Mouse (Mus musculus) cortical plate, adult 2 months (tissue): ENCODE results near the gene Zdhhc19. TPM values are rescaled to one million over a fixed set of nuclear protein-coding genes. Genes with fewer than 3 reads are reported as not detected.

Experiments
- H3K27ac ChIP-seq: fragments of 200-500 bp; 2 replicates; pipeline ENCODE4 v1.5.1; 2012; ENCODE audit warnings: low read length, control low read depth, inconsistent platforms; ENCODE audit not compliant: insufficient read depth
- H3K4me1 ChIP-seq: fragments of 200-500 bp; 2 replicates; pipeline ENCODE4 v1.6.1; 2011; ENCODE audit warnings: low read length; ENCODE audit not compliant: control insufficient read depth, insufficient read depth
- H3K4me3 ChIP-seq: fragments of 200-500 bp; 2 replicates; pipeline ENCODE4 v1.5.1; 2011; ENCODE audit warnings: mild to moderate bottlenecking, low read length, control low read depth; ENCODE audit not compliant: insufficient read depth
- CTCF ChIP-seq: fragments of 200-500 bp; IDR thresholded peaks from 2 replicates; pipeline ENCODE4 v1.5.1; 2011; ENCODE audit warnings: mild to moderate bottlenecking, control low read depth, low read length; ENCODE audit not compliant: insufficient read depth; ENCODE audit errors: extremely low read depth
- POLR2A ChIP-seq: fragments of 200-500 bp; IDR thresholded peaks from 2 replicates; pipeline ENCODE4 v1.6.1; 2011; ENCODE audit warnings: mild to moderate bottlenecking, low read length, control low read depth; ENCODE audit not compliant: insufficient read depth; ENCODE audit errors: extremely low read depth
- polyA plus RNA-seq: library from polyadenylated mRNA; depleted of rRNA; stranded (reverse); fragments of >200 nt; gene quantifications from 2 replicates; pipeline ENCODE4 v1.2.3, GENCODE M21; 2012

Zdhhc19 gene
- polyA plus RNA-seq, 1 experiment = not detected

DNA sequence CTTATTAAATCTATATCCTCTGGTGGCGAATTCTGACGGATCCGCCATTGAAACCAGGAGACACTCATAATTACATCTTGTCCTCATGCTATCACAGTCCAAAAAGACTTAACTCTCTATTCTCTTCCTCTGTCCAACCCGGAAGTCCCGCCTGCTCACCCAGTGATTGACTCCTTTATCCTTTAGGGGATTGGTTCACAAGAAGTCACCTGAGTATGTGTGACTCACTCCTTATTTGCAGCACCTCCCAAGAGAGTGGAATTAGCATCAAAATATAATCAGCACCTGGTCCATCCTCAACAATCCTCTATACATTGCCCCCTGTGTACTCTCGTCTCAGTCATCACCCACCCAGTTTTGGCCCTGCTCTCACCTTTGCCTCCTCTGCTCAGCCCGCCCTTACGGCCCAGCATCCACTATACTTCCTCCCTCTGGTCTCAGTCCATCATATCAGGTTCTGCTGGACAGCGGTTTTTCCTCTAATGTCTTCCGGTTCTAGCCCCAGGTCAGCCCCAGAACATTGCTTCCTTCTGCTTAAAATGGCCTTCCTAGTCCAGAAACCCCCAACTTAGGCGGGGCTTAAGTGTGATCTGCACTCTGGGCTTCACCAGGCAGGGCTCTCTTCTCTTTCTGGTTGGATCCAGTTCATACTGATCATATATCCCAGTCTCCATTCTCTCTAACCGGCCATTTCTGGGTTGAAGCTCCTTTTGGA lies 6.7 kb downstream of the Zdhhc19 start:
- TF ChIP-seq POLR2A (no peak), CTCF (no peak)
- no peaks in the 10 kb centered on the region for H3K4me1 ChIP-seq
- H3K4me3 ChIP-seq = no peak overlapping the region
- H3K27ac ChIP-seq = no peak overlapping the region

DNA sequence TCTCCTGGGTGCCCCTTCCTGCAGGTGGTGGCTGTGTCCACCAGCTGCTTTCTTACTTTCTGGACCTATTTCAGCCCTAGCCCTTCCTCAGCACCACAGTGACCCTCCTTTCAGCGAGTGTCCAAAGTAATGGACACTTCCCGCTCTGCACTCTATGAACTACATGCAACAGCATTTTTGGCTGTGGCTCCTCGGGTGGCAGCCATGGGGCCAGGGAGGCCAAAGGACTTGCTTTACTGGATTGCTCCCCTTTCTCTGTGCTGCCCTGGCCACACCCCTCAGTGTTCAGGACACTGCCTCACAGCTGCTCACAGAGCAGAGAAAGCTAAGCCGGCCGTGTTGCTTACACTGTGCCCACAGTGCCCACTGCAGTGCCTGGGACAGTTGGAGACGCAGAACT lies 7.6 kb downstream of the Zdhhc19 start:
- no peak for TF ChIP-seq POLR2A
- no peak for TF ChIP-seq CTCF
- Histone ChIP-seq H3K27ac (no peak overlapping the region), H3K4me3 (no peak overlapping the region), H3K4me1 (no peaks in the 10 kb centered on the region)

GRCm38 (mm10) chr16:32506298-32506697 lies 10.2 kb downstream of the Zdhhc19 start:
- H3K4me3 ChIP-seq = no peak overlapping the region
- no peak overlapping the region for H3K27ac ChIP-seq
- TF ChIP-seq CTCF (no peak), POLR2A (no peak)
- no peaks in the 10 kb centered on the region for H3K4me1 ChIP-seq

DNA sequence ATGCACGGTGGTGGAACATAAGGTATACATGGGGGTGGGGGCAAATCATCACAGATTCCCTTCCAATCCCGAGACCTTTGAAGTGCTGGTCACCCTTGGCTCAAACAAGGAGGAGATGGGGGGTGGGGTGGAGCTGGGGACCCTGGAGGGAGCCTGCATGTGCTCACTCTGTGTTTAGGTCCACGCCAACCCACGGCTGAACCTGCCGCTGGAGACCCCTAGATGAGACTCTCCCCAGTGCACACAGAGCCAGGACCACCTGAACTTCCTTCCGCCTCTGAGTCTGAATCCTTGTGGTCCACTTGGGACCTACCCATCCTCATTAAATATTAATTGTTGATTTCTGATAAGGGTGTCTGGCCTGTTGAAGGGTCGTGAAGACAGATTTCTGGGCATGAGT lies 10.8 kb downstream of the Zdhhc19 start:
- no peak for TF ChIP-seq CTCF
- no peaks in the 10 kb centered on the region for H3K4me1 ChIP-seq

GRCm38 (mm10) chr16:32507407-32507806 lies 11.3 kb downstream of the Zdhhc19 start:
- H3K4me1 ChIP-seq = no peaks in the 10 kb centered on the region
- TF ChIP-seq CTCF (peak; percentile 94), POLR2A (no peak)
- no peak overlapping the region for H3K27ac ChIP-seq
- no peak overlapping the region for H3K4me3 ChIP-seq

More for the DNA sequence above, 10.8 kb downstream of the Zdhhc19 start:
- Histone ChIP-seq H3K4me3 (no peak overlapping the region), H3K27ac (no peak overlapping the region)

DNA sequence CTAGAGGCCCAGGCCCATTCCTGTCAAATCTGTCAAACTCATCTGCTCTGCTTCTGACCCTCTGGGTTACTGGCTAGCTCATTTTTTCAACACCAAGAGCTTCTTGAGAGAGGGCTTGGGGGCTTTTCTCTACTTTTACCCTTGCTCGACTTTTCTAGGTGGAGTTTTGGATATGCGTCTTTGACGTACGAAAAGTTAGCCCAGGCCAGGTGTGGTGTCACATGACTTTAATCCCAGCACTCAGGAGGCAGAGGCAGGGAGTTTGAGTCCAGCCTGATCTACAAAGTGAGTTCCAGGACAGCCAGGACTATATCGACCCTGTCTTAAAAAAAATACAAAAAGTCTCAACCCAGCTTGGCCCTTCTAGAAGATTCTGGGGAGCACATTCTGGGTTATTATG lies 12.0 kb downstream of the Zdhhc19 start:
- Histone ChIP-seq H3K4me3 (no peak overlapping the region), H3K27ac (no peak overlapping the region), H3K4me1 (no peaks in the 10 kb centered on the region)
- TF ChIP-seq CTCF (no peak), POLR2A (no peak)

- TF ChIP-seq CTCF (no peak), POLR2A (no peak)
- Histone ChIP-seq H3K4me3 (no peak overlapping the region), H3K27ac (no peak overlapping the region), H3K4me1 (no peaks in the 10 kb centered on the region)
Observed at GRCm38 (mm10) chr16:32508506-32509065, 12.5 kb downstream of the Zdhhc19 start.

GRCm38 (mm10) chr16:32509066-32509942 lies 13.2 kb downstream of the Zdhhc19 start:
- Histone ChIP-seq H3K4me3 (no peak overlapping the region), H3K27ac (no peak overlapping the region), H3K4me1 (no peaks in the 10 kb centered on the region)
- TF ChIP-seq POLR2A (no peak), CTCF (no peak)

DNA sequence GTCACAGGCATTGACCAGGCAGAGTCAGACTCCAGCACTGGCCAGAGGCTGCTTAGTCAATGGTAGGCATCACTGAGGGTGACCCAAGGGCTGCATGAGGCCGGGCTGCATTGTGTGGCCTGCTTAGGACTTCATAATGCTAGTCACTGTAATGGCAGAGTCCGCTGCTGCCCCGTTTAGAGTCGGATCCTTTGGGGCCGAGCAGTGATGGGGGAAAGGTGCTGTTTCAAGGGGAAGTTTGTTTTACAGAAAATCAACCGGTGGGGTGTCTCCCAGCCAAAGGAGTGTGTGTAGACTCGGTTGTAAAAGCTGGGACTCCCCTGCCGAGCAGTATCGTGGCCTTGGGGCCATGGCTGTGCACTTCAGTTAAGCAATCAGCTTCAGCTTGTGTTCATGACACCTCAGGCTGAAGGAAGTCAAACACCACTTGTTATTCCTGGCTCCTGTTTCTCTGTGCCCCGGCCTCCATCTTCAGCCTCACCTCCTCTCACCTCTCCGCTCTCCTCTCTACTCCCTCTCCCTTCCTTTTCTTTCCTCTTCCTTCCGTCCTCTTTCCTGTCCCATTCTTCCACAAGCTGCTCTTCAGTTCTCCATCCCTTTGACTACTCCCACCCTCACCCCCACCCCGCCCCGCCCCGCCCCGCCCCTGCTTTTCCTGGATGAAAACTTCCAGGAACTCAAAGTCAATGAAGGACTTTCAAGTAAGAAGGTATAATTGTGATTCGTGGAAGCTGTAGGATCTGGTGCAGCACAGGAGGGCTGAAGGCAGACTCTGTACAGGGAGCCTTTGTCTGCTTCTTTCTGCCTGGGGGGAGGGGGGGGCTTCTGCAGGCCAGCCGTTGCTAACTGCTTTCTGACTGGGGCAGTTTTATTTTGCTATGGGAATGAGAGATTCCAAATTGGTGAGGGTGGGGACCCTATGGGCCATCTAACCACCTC lies 14.6 kb downstream of the Zdhhc19 start:
- H3K4me1 ChIP-seq = peaks cover 2% of the 10 kb centered on the region
- TF ChIP-seq POLR2A = no peak
- no peak for TF ChIP-seq CTCF
- no peak overlapping the region for H3K4me3 ChIP-seq
- H3K27ac ChIP-seq = no peak overlapping the region
